Mouse (Mus musculus) cerebellum, adult 8-10 months (tissue): ENCODE data around the gene Hist1h3g.

Source experiments
- DNase-seq: peaks from one replicate; pipeline ENCODE4 v3.0.0; 2022

Gene Hist1h3g

GRCm38 (mm10) chr13:23581408-23582218 lies 46.4 kb downstream of the Hist1h3g start, which contains the start of gene Hist1h4d:
TSS of gene Hist1h4d (plus strand) at chr13:23581598.
- DNase-seq, result peak; percentile 96

DNA sequence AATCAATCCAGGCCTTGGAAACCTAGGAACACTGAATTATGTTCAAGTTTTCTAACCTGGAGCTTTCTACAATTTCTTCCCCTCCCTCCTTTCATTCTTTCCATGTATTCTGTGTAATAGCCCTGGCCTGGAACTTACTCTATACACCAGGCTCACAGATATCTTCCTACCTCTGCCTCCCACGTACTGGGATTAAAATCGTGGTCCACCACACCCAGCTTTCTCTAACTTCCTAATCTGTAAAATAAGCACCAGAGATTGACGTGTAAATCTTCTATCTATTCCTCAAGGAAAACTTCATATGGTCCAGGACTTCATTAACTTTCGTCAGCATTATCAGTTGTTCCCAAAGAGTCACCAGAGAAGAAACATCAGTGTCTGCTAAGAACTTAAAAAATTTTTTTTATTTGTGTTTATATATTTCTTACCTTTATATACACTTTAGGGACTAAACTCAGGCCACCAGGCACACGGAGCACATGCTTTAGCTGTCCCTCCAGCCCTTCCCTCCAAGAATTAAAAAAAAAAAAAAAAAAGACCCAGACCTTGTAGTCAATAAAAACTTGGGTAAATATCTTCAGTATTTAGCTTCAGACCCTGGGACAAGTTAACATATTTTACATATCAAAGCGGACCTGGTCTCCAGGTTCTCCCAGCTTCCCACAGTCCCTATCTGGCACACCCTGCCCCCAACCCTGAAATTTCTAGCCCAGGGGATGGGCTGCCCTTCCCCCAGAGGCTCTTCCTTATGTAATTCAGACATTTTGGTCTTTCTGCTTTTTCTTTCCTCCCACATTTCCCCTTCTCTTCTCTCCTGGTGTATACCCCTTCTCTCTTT lies 47.2 kb downstream of the Hist1h3g start:
- DNase-seq, result no peak

- DNase-seq, result no peak
Observed at GRCm38 (mm10) chr13:23583387-23584068, 48.3 kb downstream of the Hist1h3g start.

GRCm38 (mm10) chr13:23584331-23584730 lies 49.1 kb downstream of the Hist1h3g start:
- no peak for DNase-seq

DNA sequence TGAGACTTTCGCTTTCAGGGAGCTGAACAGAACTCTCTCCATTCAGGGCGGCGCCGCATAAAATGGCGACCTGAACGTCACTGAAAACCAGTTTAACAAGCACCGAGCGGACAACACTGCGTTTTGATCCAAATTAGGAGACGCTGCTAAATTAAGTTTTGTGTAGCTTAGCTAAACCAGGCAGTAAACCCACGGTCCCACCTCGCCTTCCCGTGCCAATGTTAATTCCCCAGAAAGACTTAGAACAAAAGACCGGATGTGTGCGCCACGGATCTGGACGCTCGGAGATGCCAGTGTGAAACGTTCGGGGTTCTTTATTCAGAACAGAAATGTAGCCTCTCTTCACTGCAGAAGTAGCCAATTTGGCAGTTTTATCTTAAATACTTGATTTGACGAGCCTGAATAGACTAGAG lies 49.8 kb downstream of the Hist1h3g start:
- DNase-seq, result no peak
